Mouse (Mus musculus) layer of hippocampus, adult 6 months (tissue): Measurements from ENCODE around the gene Bloc1s2. TPM values are rescaled to one million over a fixed set of nuclear protein-coding genes. Genes with fewer than 3 reads are reported as not detected.

Experiments
- long read RNA-seq, 2 experiments: library from polyadenylated mRNA; unstranded; transcript quantifications; one replicate each; pipeline ENCODE4 v2.0.0; 2019 to 2020
- polyA plus RNA-seq: library from polyadenylated mRNA; unstranded; fragments of <200 nt; fragmentation: Nextera tagmentation; gene quantifications from 2 replicates; pipeline ENCODE4 v1.2.3, GENCODE M21; 2021

The Bloc1s2 gene
- 75.2 and 77.5 TPM in 2 replicates for polyA plus RNA-seq
- long read RNA-seq, experiment 1, transcript Bloc1s2-201 (5 exons, 885 nt), result major isoform, 31 of 42 reads
- long read RNA-seq, experiment 1, partial matches to known transcripts, result 2 of 42 reads
- long read RNA-seq, experiment 1, other reads (novel, unspliced or antisense), result 7 of 42 reads
- long read RNA-seq, experiment 2, transcript Bloc1s2-201 (5 exons, 885 nt), result major isoform, 27 of 41 reads
- long read RNA-seq, experiment 2, partial matches to known transcripts, result 5 of 41 reads
- long read RNA-seq, experiment 2, other reads (novel, unspliced or antisense), result 7 of 41 reads

DNA sequence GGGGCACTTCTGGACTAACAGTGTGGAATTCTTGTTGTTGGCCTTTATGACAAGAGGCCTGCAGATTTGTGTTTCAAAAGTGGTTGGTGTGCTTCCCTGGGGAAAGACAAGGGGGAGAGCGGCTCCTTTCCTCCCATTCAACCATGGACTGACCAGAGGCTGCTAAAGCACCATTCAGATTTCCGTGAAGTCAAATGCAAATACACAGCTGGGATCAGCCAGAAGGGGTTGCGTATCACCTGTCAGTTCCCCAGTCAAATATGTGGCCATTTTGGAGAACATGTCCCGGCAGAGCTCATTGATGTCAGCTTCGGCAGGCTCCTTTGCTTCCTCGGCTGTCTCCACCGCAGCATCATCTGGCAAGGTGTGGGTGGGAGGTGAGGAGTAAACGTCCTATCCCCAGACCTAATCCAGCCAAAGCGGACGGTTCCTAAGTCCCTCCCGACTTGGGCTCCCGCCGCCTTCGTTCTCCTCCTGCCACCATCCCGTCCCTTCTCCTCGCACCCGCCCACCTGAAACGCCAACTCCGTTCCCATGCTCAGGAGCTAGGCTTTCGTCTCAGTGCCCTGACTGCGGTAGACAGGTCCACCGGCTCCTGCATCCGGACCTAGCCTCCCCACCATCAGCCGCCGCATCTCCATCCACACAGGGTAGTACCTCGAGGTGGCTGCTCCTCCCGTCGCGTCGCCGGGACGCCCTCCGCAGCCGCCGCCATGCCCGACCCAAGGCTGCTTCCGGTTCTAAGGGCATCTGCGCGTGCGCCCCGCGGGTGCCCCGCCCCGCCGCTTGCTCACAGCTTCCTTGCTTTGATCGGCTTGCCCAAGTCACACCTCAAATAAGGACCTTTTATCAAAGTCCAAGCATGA is at the start of gene Bloc1s2:
Gene Bloc1s2 (minus strand): TSS at position 745 of the 866 bp plus-strand sequence.

DNA sequence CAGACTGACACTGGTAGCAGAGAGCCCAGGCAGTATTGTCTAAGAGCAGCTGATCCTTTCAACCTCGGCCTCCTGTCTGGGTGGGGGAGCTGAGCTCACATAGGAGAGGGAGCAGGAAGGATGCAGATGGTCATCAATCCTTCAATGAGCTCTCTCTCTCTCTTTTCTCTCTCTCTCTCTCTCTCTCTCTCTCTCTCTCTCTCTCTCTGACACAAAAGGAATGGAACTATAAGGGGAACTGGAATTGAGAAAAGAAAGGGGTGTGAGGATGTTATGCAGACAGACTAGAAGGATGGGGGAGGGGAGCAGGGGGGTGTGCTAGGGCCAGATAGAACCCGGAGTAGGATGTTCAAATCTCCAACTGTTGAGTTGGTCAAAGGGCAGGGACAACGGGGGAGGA is 46.1 kb upstream of the Bloc1s2 start, which contains the start of gene Pkd2l1:
Gene Pkd2l1 (minus strand): TSS at position 101 of the 400 bp plus-strand sequence.

DNA sequence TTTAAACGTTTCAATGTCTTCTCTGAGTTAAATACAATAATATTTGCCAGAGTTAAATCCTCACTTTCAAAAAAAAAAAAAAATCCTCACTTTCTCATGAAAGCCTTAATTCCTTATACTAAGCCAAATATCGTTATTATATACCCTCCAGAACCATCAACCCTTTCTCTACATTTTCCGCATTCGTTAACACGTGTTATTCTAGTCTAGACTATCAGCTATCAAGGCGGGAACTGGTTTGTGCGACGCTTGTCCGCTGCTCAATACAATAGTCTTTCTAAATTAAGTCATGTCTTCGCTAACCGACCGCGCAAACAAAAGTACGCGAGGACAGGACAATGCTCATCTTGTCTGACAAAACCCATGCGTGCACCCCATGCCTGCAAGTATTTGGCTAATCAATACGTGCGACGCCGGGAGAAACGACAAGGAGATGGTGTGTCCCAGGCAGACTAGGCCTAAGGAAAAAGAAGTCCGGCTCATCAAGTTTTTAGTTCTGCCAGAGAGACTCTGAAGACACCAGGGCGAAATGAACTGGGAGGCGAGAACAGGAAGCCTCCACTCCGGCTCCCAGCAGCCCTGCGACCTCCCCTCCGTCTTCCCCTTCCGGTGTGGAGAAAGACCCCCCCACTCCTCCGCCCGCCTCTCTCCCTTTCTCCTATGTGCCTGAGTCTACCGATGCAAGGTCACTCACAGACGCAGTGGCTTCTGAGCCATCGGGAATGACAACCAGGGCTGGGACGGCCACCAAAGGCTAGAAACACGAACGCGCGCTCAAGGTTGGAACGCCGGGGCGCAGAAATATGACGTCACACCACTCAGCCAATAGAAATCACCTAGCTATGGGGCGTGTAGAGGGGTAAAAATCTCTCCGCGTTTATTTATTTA is 10.9 kb downstream of the Bloc1s2 start, which contains the start of gene Cwf19l1:
Gene Cwf19l1 (minus strand): TSS at position 805 of the 888 bp plus-strand sequence.

DNA sequence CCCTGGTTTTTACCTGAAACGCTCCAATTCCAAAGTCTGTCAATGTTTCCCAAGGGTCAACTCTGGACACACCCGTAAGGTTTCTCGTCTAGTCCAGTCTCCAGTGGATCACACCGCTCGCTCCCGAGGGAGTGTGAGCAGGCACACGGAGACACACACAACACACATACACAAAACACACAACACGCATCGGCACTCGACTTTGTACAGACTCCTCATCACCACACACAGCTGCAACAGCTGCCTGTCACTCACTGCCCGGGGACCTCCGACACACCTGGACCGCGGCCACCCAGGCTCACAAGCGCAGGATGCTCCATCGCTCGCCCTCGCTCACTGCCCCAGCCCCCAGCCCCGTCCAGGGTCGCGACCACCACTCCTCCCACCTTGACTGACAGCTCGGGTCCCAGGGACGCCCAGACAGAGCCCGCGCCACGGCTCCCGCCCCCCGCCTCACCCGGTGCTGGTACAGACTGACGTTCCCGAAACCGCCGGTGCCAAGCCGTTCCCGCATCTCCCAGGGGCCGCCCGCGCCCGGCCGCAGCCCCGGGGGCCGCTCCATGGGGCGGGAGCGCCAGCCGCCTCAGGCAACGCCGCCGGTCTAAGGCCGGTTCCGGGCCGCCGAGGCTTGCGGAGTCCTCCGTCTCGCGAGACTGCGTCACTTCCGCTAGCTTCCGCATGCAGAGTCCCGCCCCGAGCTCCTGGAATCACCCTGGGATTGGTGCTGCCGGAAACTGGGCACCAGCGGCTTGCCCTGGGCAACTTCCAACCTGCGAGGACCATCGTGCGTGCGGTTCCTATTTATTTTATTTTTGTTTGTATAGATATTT is 39.2 kb downstream of the Bloc1s2 start, which contains the start of gene Chuk:
Gene Chuk (minus strand): TSS at position 650 of the 830 bp plus-strand sequence.

Other genes starting within 250 kb of the Bloc1s2 start
- 2.1 and 2.7 TPM in 2 replicates for gene Dnmbp, start 206.3 kb downstream of the Bloc1s2 start, polyA plus RNA-seq
- gene Cpn1, start 159.9 kb downstream of the Bloc1s2 start, polyA plus RNA-seq, result 0.98 and 1.9 TPM in 2 replicates
- gene Cyp2c23, start 117.2 kb downstream of the Bloc1s2 start, polyA plus RNA-seq, result not detected in 2 replicates
- 5.7 and 6.4 TPM in 2 replicates for gene Erlin1, start 76.7 kb downstream of the Bloc1s2 start, polyA plus RNA-seq
- gene Chuk, start 39.0 kb downstream of the Bloc1s2 start, polyA plus RNA-seq, result 2.6 and 4.0 TPM in 2 replicates
- 19.2 and 20.2 TPM in 2 replicates for gene Cwf19l1, start 10.6 kb downstream of the Bloc1s2 start, polyA plus RNA-seq
- 0.11 and 0.25 TPM in 2 replicates for gene Pkd2l1, start 46.0 kb upstream of the Bloc1s2 start, polyA plus RNA-seq
- 2.6 and 3.9 TPM in 2 replicates for gene Scd3, start 56.8 kb upstream of the Bloc1s2 start, polyA plus RNA-seq
- gene Scd2, start 147.2 kb upstream of the Bloc1s2 start, polyA plus RNA-seq, result 135 and 172 TPM in 2 replicates
- gene Scd4, start 186.6 kb upstream of the Bloc1s2 start, polyA plus RNA-seq, result 0.18 and 0.41 TPM in 2 replicates